Mouse (Mus musculus) lung, adult 2 months (tissue): ENCODE measurements around the gene Tekt1. TPM values are rescaled to one million over a fixed set of nuclear protein-coding genes. Genes with fewer than 3 reads are reported as not detected.
A peak's percentile ranks its signal among the peaks of the same experiment; 100 is the strongest.

ENCODE experiments used
- DNase-seq: peaks from one replicate; pipeline ENCODE4 v3.0.0; 2022
- H3K4me1 ChIP-seq: fragments of 200-500 bp; 2 replicates; pipeline ENCODE4 v1.6.1; 2011; ENCODE audit warnings: low read length; ENCODE audit not compliant: control insufficient read depth, insufficient read depth
- H3K4me3 ChIP-seq: fragments of 200-500 bp; replicated peaks from 2 replicates; pipeline ENCODE3; 2011; ENCODE audit warnings: low read depth, mild to moderate bottlenecking, control low read depth, low read length; ENCODE audit errors: extremely low read depth
- CTCF ChIP-seq: fragments of 200-500 bp; IDR thresholded peaks from 2 replicates; pipeline ENCODE4 v1.5.1; 2011; ENCODE audit warnings: mild to moderate bottlenecking, low read length, control low read depth; ENCODE audit not compliant: insufficient read depth
- POLR2A ChIP-seq: fragments of 200-500 bp; IDR thresholded peaks from 2 replicates; pipeline ENCODE4 v1.6.1; 2011; ENCODE audit warnings: low read depth, mild to moderate bottlenecking, control low read depth, low read length, borderline replicate concordance; ENCODE audit errors: extremely low read depth
- WGBS: fragments of 180-500 bp; shearing (Covaris S2); methylation state at CpG from one replicate; pipeline ENCODE4 v1.1.7; 2018; 5-methylcytosine and 5-hydroxymethylcytosine counted together
- polyA plus RNA-seq: library from polyadenylated mRNA; depleted of rRNA; stranded (reverse); fragments of >200 nt; gene quantifications from 2 replicates; pipeline ENCODE4 v1.2.3, GENCODE M21; 2012

The Tekt1 gene
- polyA plus RNA-seq, 1 experiment, result 8.3 TPM

- H3K4me1 ChIP-seq, result no peaks in the 10 kb centered on the region
- no peak for DNase-seq
- WGBS, result 78% methylated on average over 9 of the region's 9 CpGs
- H3K4me3 ChIP-seq, result no peak overlapping the region
- no peak for TF ChIP-seq POLR2A
- TF ChIP-seq CTCF, result no peak
Observed at GRCm38 (mm10) chr11:72332951-72333667, 29.1 kb downstream of the Tekt1 start.

- TF ChIP-seq POLR2A (no peak), CTCF (no peak)
- no peak overlapping the region for H3K4me3 ChIP-seq
- 76% methylated on average over 4 of the region's 4 CpGs for WGBS
- no peaks in the 10 kb centered on the region for H3K4me1 ChIP-seq
- DNase-seq, result no peak
Observed at GRCm38 (mm10) chr11:72325701-72326100, 36.5 kb downstream of the Tekt1 start.

- Histone ChIP-seq H3K4me1 (no peaks in the 10 kb centered on the region), H3K4me3 (no peak overlapping the region)
- peak; percentile 66 for TF ChIP-seq CTCF
- no peak for TF ChIP-seq POLR2A
- WGBS, result 72% methylated on average over 3 of the region's 3 CpGs
- no peak for DNase-seq
Observed at GRCm38 (mm10) chr11:72324431-72324830, 37.8 kb downstream of the Tekt1 start.

GRCm38 (mm10) chr11:72318026-72318425, 44.2 kb downstream of the Tekt1 start:
- no peak for DNase-seq
- 56% methylated on average over 5 of the region's 5 CpGs for WGBS
- TF ChIP-seq CTCF (no peak), POLR2A (no peak)
- Histone ChIP-seq H3K4me1 (no peaks in the 10 kb centered on the region), H3K4me3 (no peak overlapping the region)

- DNase-seq, result no peak
- WGBS, result 16% methylated on average over 42 of the region's 42 CpGs
- H3K4me3 ChIP-seq, result no peak within 1 kb of the TSS
- no peak for TF ChIP-seq CTCF
- TF ChIP-seq POLR2A, result no peak
- H3K4me1 ChIP-seq, result no peaks in the 10 kb centered on the region
Observed at GRCm38 (mm10) chr11:72314151-72314895, 47.9 kb downstream of the Tekt1 start, which contains the start of gene Fbxo39. Gene Fbxo39 (plus strand): TSS chr11:72314444.

- no peak for DNase-seq
- H3K4me1 ChIP-seq, result no peaks in the 10 kb centered on the region
- 71% methylated on average over 10 of the region's 10 CpGs for WGBS
- TF ChIP-seq CTCF, result no peak
- no peak for TF ChIP-seq POLR2A
- H3K4me3 ChIP-seq, result no peak overlapping the region
Observed at GRCm38 (mm10) chr11:72311355-72312001, 50.8 kb downstream of the Tekt1 start.

GRCm38 (mm10) chr11:72310491-72310890, 51.8 kb downstream of the Tekt1 start:
- Histone ChIP-seq H3K4me3 (no peak overlapping the region), H3K4me1 (no peaks in the 10 kb centered on the region)
- TF ChIP-seq POLR2A (no peak), CTCF (no peak)
- no peak for DNase-seq
- 83% methylated on average over 4 of the region's 4 CpGs for WGBS

GRCm38 (mm10) chr11:72308982-72309381, 53.3 kb downstream of the Tekt1 start:
- TF ChIP-seq CTCF, result no peak
- TF ChIP-seq POLR2A, result no peak

GRCm38 (mm10) chr11:72307461-72307860, 54.8 kb downstream of the Tekt1 start:
- WGBS, result 80% methylated on average over 5 of the region's 5 CpGs
- Histone ChIP-seq H3K4me3 (no peak overlapping the region), H3K4me1 (peaks cover 10% of the 10 kb centered on the region)
- DNase-seq, result no peak
- TF ChIP-seq POLR2A (no peak), CTCF (no peak)

More at GRCm38 (mm10) chr11:72308982-72309381, 53.3 kb downstream of the Tekt1 start:
- WGBS, result 56% methylated on average over 2 of the region's 2 CpGs
- no peak for DNase-seq
- H3K4me3 ChIP-seq, result no peak overlapping the region
- H3K4me1 ChIP-seq, result peaks cover 3% of the 10 kb centered on the region; the same call in 1 of the 2 replicates
